Mouse (Mus musculus): Measurements from ENCODE around the gene Trim7.

DNA sequence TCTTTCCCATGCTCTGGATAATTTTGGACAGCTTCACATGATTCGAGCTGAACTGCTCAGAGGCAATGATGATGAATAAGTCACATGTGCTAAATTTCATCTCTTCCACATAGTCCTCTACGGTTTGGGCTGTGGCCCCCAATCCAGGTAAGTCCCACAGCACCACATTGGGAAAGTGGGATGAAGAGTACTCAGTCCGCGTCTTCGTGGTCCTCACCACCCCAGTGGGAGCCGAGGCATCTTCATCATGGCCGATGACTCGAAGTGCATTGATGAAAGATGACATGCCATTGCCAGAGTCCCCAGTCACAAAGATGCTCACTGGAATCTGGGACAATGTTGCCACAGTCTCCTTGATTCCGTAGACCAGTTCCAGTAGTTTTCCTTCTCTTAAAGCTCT lies 40.5 kb downstream of the Trim7 start:
- no peak for TF ChIP-seq CTCF (IDR thresholded peaks at IDR 0.05; ENCODE audit: low read depth)
- no peak for TF ChIP-seq EP300 (optimal IDR thresholded peaks at IDR 0.05)
